Mouse (Mus musculus): ENCODE measurements at regions not wholly inside any gene's neighbourhood (a gene's known extent, or its start where the extent isn't known, plus 50 kb on each side); places are given as distances from the start of the nearest gene placed in this dataset.
A peak's percentile ranks its signal among the peaks of the same experiment; 100 is the strongest.

DNA sequence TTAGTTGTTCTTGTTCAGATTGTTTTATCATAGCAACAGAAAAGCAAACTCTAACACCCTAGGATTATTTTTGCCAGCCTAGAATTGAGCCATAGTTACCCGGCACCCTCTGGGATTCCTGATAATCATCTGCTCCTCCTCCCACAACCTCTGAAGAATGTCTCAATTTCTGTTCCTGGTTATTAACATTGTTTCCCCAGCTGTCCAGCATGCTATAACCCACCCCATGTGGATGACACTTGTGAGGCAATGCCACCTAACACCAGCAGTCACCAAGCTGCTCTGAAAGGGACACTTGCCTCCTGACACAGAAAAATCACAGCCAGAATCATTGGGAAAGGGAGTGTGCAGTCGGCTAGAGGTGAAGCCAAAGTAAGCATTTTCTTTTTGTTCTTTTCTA is 2442.1 kb upstream of the Gm7489 start:
- Histone ChIP-seq H3K9ac (no peak overlapping the region), H3K4me2 (no peak overlapping the region), H3K36me3 (ENCODE audit: insufficient read depth) (no peaks in the 10 kb centered on the region), H3K4me1 (ENCODE audit: insufficient read depth) (no peaks in the 10 kb centered on the region), H3K9me3 (ENCODE audit: low read depth, low read length) (no peaks in the 10 kb centered on the region), H3K27ac (ENCODE audit: low read depth) (no peak overlapping the region), H3K27me3 (ENCODE audit: insufficient read depth, low read length) (no peaks in the 10 kb centered on the region), H3K4me3 (ENCODE audit: low read depth, low read length) (no peak overlapping the region)
- WGBS: 64% methylated on average over 2 of the region's 2 CpGs
- ATAC-seq (ENCODE audit: insufficient read depth) (no peak), DNase-seq (no peak)
- no peak for TF ChIP-seq CTCF (IDR thresholded peaks at IDR 0.05; ENCODE audit: low read depth)

GRCm38 (mm10) chr15:51469895-51470294 is 2414.8 kb upstream of the Gm7489 start:
- no peak for TF ChIP-seq CTCF (IDR thresholded peaks at IDR 0.05; ENCODE audit: low read depth)
- Histone ChIP-seq H3K4me3 (ENCODE audit: low read depth, low read length) (no peak overlapping the region), H3K4me1 (ENCODE audit: insufficient read depth) (no peaks in the 10 kb centered on the region), H3K36me3 (ENCODE audit: insufficient read depth) (no peaks in the 10 kb centered on the region), H3K9ac (no peak overlapping the region), H3K4me2 (no peak overlapping the region), H3K27ac (ENCODE audit: low read depth) (no peak overlapping the region), H3K9me3 (ENCODE audit: low read depth, low read length) (no peaks in the 10 kb centered on the region), H3K27me3 (ENCODE audit: insufficient read depth, low read length) (no peaks in the 10 kb centered on the region)
- WGBS: 63% methylated on average over 3 of the region's 3 CpGs
- ATAC-seq (ENCODE audit: insufficient read depth) (no peak), DNase-seq (no peak)

DNA sequence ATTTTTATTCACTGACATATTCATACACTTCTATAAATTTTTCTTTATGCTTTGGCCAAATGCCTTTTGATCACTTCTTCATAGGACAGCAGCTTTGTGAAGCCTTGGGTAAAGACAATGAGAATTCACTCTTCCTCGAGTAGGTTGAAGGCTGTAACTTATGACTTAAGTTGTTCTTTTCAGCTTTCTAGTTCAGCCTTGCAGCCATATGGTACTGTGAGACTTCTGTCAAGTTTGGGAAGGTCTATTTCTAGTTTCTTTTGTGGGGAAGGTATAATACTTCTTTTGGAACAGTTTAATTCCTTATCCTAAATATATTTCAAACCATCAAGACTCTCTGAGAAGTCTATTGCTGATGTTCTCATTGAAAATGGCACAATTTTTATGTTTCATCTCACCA is 2413.6 kb upstream of the Gm7489 start:
- no peak for ATAC-seq (ENCODE audit: insufficient read depth)
- WGBS: 73% methylated on average over 1 of the region's 1 CpGs
- TF ChIP-seq CTCF (IDR thresholded peaks at IDR 0.05; ENCODE audit: low read depth): no peak

DNA sequence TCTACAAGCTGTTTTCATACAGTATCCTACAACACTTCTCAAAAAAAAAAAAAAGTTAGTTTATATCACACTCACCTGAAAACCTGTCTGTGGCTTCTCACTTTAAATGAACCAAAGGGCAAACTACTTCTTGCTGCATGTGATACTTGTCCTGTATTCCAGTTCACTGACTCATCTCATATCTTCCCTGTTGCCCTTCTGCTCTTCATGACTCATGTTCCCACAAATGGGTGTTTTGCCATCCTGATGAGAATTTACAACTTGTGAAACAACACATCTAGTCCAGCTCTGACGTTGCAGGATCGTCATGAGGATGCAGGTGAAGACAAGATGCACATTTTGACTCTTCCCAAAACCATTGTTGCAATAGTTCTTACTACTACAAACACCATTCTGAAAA is 2412.7 kb upstream of the Gm7489 start:
- H3K9ac ChIP-seq: no peak overlapping the region
- DNase-seq (no peak), ATAC-seq (ENCODE audit: insufficient read depth) (no peak)
- no peaks in the 10 kb centered on the region for H3K9me3 ChIP-seq (ENCODE audit: low read depth, low read length)
- no peak overlapping the region for H3K27ac ChIP-seq (ENCODE audit: low read depth)
- no peaks in the 10 kb centered on the region for H3K27me3 ChIP-seq (ENCODE audit: insufficient read depth, low read length)
- H3K4me2 ChIP-seq: no peak overlapping the region
- H3K4me1 ChIP-seq (ENCODE audit: insufficient read depth): no peaks in the 10 kb centered on the region
- 89% methylated on average over 2 of the region's 2 CpGs for WGBS
- no peaks in the 10 kb centered on the region for H3K36me3 ChIP-seq (ENCODE audit: insufficient read depth)
- TF ChIP-seq CTCF (IDR thresholded peaks at IDR 0.05; ENCODE audit: low read depth): no peak
- no peak overlapping the region for H3K4me3 ChIP-seq (ENCODE audit: low read depth, low read length)

More for the DNA sequence above, 2413.6 kb upstream of the Gm7489 start:
- no peak for DNase-seq
- Histone ChIP-seq H3K4me2 (no peak overlapping the region), H3K4me3 (ENCODE audit: low read depth, low read length) (no peak overlapping the region), H3K9ac (no peak overlapping the region), H3K27ac (ENCODE audit: low read depth) (no peak overlapping the region), H3K36me3 (ENCODE audit: insufficient read depth) (no peaks in the 10 kb centered on the region), H3K4me1 (ENCODE audit: insufficient read depth) (no peaks in the 10 kb centered on the region), H3K9me3 (ENCODE audit: low read depth, low read length) (no peaks in the 10 kb centered on the region), H3K27me3 (ENCODE audit: insufficient read depth, low read length) (no peaks in the 10 kb centered on the region)

DNA sequence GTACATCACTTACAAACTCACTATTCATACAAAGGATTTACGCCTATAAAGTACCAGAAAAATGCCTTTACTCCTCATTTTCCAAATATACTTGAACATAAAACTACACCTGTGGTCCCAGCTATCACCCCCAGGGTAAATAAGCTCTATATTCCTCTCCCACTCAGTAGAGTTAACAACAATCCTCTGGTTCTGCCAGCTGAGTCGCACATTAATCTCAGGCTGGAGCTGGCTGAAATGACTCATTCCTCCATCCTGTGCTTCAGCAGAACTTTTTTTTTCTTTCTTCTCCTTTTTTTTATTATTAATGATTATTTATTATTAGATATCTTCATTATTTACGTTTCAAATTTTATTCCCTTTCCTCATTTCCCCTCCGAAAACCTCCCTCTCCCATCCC is 2402.8 kb upstream of the Gm7489 start:
- H3K4me1 ChIP-seq (ENCODE audit: insufficient read depth): no peaks in the 10 kb centered on the region
- H3K9me3 ChIP-seq (ENCODE audit: low read depth, low read length): no peaks in the 10 kb centered on the region
- no peak overlapping the region for H3K4me3 ChIP-seq (ENCODE audit: low read depth, low read length)
- H3K4me2 ChIP-seq: no peak overlapping the region
- DNase-seq (no peak), ATAC-seq (ENCODE audit: insufficient read depth) (no peak)
- no peak overlapping the region for H3K9ac ChIP-seq
- TF ChIP-seq CTCF (IDR thresholded peaks at IDR 0.05; ENCODE audit: low read depth): no peak
- no peaks in the 10 kb centered on the region for H3K27me3 ChIP-seq (ENCODE audit: insufficient read depth, low read length)
- 71% methylated on average over 4 of the region's 4 CpGs for WGBS
- no peaks in the 10 kb centered on the region for H3K36me3 ChIP-seq (ENCODE audit: insufficient read depth)
- H3K27ac ChIP-seq (ENCODE audit: low read depth): no peak overlapping the region

DNA sequence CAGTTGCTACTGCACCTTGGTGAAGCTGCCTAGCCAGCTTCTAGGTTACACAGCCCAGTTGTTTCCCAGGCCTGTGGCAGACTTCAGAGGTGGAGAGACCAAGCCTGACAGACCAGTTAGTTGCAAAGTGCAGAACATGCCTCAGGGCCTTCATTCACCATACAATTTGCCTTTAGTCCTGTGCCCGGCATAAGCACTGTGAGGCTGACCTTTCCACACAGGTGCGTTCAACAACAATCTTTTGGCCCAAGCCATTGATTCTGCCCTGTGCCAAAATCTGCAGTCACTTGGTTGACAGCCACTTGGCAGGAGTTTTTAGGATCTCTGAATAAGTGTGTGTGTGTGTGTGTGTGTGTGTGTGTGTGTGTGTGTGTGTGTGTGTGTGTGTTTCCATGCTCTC is 2400.5 kb upstream of the Gm7489 start:
- Histone ChIP-seq H3K27ac (ENCODE audit: low read depth) (no peak overlapping the region), H3K4me2 (no peak overlapping the region), H3K4me3 (ENCODE audit: low read depth, low read length) (no peak overlapping the region), H3K27me3 (ENCODE audit: insufficient read depth, low read length) (no peaks in the 10 kb centered on the region), H3K4me1 (ENCODE audit: insufficient read depth) (no peaks in the 10 kb centered on the region), H3K9me3 (ENCODE audit: low read depth, low read length) (no peaks in the 10 kb centered on the region), H3K36me3 (ENCODE audit: insufficient read depth) (no peaks in the 10 kb centered on the region), H3K9ac (no peak overlapping the region)
- 49% methylated on average over 2 of the region's 2 CpGs for WGBS
- DNase-seq (peak; percentile 35), ATAC-seq (ENCODE audit: insufficient read depth) (no peak)
- no peak for TF ChIP-seq CTCF (IDR thresholded peaks at IDR 0.05; ENCODE audit: low read depth)

DNA sequence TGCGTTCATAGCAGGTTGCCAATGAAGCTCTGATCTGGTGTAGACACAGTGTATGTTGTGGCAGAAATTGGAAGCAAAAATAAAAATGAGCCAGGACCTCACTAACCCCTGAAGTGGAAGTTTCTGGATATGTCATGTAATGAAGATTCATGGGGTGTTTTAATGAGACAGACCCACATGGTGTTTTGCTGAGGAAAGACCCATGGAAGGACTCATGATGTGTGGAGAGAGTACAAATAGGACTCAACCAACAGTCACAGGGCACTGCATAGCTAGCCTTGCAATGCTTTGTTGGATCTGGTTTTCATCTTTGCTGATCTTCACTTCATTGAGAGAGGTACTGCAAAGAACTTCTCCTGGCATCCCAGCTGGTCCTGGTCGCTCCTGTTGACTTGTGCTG is 2399.2 kb upstream of the Gm7489 start:
- no peaks in the 10 kb centered on the region for H3K4me1 ChIP-seq (ENCODE audit: insufficient read depth)
- no peak overlapping the region for H3K27ac ChIP-seq (ENCODE audit: low read depth)
- H3K9ac ChIP-seq: no peak overlapping the region
- ATAC-seq (ENCODE audit: insufficient read depth) (peak; percentile 56; the same call in 1 of the 2 replicates), DNase-seq (peak; percentile 52)
- WGBS: 63% methylated on average over 2 of the region's 2 CpGs
- H3K9me3 ChIP-seq (ENCODE audit: low read depth, low read length): no peaks in the 10 kb centered on the region
- TF ChIP-seq CTCF (IDR thresholded peaks at IDR 0.05; ENCODE audit: low read depth): no peak
- no peak overlapping the region for H3K4me2 ChIP-seq
- no peaks in the 10 kb centered on the region for H3K36me3 ChIP-seq (ENCODE audit: insufficient read depth)
- H3K27me3 ChIP-seq (ENCODE audit: insufficient read depth, low read length): no peaks in the 10 kb centered on the region
- H3K4me3 ChIP-seq (ENCODE audit: low read depth, low read length): no peak overlapping the region
